Mouse (Mus musculus): ENCODE measurements around the gene Kbtbd2.

The Kbtbd2 gene

DNA sequence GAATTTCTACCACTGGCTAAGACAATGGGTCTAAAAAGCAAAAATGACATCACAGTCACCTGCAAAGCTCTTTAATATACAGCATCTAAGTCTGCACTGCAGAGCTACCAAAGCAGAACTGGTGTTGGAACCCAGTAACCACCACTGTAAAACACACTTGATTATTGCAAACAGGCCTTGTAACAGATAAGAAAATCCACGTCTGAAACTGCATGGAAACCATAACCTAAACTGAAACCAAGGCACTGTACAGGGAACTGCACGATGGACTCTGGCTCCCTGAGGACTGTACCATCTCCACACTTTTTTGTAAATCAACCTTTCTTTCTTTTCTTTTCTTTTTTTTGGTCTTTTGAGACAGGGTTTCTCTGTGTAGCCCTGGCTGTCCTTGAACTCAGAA, 9.9 kb downstream of the Kbtbd2 start:
- DNase-seq (ENCODE audit: low read depth, low spot score) = no peak

DNA sequence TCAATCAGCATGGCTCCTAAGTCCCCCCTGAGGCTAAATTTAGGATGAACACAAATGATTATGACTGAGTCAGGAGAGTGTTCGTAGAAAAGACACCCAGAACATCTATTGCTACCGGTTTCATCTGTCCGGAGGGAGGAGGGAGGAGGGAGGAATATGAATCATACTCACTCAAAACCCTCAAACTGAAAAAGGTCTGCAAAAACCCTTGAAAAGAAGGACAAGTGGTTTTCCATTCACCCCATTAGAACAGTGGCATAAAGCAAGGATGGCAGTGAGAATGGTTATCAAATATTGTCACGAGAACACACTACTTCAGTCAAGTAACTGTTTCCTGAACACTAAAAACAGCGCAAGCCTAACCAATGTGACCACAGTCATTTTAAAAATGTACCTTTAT, 12.5 kb downstream of the Kbtbd2 start:
- no peak for DNase-seq (ENCODE audit: low read depth, low spot score)

DNA sequence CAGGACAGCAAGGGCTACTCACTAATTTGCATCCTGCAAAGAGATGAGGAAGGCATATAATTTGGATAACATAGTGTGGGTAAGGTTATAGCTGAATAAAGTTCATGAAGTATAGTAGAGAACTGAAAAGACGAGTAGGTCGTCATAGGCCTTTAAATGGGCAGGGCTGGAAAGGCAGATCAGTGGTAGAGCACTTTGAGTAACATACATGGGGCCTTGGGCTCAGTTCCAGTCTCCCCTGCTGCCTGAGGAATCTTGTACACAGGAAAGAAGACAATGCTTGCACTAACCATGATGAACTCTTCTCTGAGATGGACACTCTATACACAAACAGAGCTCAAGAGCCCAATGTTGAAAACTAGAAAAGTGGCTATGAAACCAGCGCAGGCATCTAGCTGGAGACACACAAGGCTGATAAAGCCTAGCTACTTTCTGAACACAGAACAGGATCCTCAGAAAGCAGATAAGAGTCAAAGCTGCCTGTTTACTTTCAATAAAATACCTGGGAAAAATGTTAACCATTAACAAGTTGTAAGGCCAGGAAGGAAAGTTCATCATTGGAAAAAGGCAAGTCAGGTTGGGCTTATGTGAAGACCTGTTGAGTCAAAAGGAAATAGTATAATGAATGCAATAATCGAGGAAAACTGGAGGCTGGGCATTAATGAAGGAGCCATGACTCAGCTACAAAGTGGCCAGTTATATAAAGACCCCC, 13.9 kb downstream of the Kbtbd2 start:
- DNase-seq (ENCODE audit: low read depth, low spot score) = no peak

DNA sequence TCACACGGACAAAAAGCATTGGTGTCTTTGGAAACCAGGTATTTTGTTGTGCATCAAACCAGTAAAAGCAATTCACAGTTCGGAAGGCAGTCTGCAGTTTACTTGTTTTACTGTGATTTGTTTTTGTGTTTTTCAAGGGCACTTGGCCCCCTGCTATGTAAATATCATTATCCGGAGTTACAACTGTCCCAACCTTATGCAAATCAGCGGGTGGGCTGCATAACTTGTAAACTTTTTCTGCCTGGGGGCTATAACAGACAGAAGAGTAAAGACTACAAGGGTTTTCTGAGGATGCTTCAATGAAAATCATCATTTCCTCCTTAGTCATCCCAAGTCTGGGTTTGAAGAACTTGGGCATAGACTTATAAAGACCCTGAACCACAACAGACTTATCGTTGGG, 18.0 kb downstream of the Kbtbd2 start:
- no peak for DNase-seq (ENCODE audit: low read depth, low spot score)

DNA sequence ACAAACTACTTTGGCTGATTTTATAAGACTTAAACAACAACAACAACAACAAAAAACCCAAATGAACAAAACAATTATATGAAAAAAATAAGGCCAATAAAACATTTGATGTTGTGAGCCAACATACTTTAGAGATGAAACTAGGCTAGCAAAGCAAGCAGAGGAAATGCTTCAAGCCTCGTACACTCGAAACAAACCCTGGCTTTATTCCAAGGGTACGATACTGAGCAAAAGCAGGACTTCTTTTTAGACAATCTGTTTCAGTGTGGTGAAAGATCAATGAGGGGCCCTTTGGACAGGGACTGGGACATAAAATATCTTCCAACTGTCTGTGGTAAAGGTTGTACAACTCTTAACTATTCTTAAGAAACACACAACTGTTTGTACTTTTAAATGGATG, 21.8 kb downstream of the Kbtbd2 start:
- no peak for DNase-seq (ENCODE audit: low read depth, low spot score)

DNA sequence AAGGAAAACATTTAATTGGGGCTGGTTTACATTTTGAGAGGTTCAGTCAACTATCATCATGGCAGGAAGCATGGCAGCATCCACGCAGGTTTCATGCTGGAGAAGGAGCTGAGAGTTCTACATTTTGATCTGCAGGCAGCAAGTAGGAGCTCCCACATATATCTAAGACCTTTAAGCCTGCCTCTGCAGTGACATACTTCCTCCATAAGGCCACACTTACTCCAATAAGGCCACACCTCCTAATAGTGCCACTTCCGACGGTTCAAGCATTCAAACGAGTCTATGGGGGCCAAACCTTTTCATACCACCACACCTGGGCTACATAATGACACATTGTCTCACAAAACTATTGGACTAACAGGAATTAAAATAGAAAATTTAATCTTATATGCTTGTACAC, 31.9 kb downstream of the Kbtbd2 start:
- DNase-seq (ENCODE audit: low read depth, low spot score) = no peak

DNA sequence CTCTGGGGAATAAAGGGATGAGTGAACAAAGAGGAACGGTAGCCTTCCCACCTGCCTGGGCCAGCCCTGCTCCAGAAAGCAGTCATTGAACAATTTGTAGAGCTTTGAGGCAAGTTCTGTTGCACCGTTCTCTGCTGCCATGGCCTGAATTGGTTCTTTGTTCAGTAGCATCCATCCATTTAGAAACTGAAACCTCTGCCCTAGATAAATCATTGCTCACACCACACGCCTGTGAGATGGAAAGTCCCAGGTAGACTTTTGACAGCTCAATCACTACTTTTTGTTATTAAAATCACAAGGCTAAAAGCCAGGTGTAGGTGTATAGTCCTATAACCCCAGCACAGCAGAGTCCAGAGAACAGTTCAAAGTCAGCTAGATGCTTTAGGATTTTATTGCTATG, 32.3 kb downstream of the Kbtbd2 start:
- DNase-seq (ENCODE audit: low read depth, low spot score) = no peak

DNA sequence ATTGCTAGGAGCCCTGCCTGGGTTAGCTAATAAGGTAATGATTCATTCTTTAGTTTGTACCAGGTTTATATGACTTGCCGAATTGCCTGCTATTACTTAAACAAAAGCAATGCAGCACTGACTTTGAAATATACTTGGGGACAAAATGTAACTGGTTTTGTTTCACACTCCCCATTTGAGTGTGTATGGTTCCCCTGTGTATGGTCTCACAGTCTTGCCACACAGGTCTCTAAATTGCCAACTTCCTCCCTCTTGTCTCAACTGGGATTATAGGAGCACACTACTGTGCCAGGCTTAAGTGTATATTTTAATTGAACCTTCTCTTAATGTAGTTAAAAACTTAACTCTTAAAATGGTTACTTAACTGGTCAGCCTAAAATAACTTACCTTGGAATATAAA, 38.3 kb downstream of the Kbtbd2 start:
- no peak for DNase-seq (ENCODE audit: low read depth, low spot score)

DNA sequence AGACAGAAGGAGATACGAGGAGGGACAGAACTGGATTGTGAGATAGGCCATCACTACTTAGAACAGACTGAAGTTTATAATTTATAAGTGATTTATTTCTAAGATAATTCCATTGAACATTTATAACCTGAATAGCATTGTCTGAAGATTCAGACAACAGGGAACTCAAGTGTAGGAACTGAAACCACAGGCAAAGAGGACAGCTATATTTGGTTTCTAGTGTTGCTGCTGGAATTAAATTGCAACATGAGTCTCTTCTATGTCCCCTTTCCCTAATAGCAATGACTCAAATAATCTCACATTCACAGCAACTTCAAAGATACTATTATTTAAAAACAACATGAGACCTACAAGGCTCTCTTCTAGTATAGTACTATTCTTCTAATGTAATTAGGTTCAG, 41.5 kb downstream of the Kbtbd2 start:
- no peak for DNase-seq (ENCODE audit: low read depth, low spot score)

DNA sequence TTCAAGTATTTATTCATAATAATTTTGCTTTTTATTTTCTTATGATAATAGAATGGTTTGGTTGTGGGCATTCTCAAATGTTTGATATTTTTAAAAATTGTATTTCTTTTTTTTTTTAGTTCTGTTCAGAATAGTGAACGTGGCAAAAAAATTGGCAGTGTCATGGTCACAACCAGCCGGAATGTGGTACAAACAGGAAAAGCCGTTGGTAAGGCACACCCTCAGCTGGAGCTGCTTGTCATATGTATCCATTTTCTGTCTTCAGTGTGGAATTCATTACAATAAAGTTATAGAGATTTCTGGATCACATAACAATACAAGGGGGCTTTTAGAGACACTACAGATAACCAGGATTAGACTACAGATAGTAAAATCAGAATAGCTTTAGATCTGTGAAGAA, 43.9 kb downstream of the Kbtbd2 start:
- DNase-seq (ENCODE audit: low read depth, low spot score) = no peak

DNA sequence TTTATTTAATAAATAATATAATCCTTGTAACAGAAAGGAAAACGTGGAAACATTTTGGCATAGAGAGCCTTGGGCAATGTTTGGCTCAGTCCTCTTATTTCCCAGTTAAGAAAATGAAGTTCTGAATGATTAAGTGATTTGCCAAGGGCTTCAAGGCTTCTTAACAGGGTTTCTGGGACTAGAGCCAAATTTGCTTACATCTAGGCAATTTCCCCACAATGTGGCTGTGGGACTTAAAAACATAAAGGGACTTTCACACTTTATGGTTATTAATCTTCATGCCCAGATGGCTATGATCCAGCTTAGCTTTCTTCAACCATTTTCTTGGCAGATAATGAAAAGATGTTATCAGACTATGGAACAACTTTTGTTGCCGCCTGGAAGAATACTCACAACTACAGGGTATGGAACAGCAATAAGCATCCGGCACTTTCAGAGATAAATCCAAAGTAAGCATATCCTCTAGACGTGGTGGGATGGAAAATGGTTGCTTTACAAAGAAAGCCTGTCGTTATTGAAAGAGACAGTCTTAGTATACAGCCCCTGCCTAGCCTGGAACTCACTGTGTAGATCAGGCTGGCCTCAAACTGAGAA, 51.6 kb downstream of the Kbtbd2 start:
- no peak for DNase-seq (ENCODE audit: low read depth, low spot score)

DNA sequence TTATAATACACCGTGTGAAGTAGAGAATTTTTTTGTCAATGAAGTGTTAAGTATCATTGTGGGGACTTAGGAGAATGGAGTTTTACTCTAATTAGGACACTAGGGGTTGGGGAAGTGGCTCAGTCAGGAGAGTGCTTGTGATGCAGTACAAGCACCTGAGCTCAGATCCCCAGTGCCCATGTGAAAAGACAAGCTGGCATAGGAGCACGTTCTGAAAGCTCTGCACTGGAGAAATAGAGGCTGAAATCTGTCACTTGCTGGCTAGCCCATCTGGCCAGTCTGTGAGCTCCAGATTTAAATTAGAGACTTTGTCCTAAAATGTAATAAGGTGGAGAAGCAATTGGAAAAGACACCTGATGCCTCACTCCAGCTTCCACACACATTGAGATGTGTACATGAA, 65.1 kb downstream of the Kbtbd2 start:
- no peak for DNase-seq (ENCODE audit: low read depth, low spot score)

Data from mesoderm, embryonic 11.5 days (tissue).